Mouse (Mus musculus) layer of hippocampus, postnatal 36 days (tissue): ENCODE results near the gene Prm1. TPM values are rescaled to one million over a fixed set of nuclear protein-coding genes. Genes with fewer than 3 reads are reported as not detected.
"Not testable (repeated sequence)": the region's sequence is repeated elsewhere in the genome, so short reads cannot be mapped to it uniquely, and the experiment has no call there.

Experiments
- DNase-seq, 2 experiments: peaks; one replicate each; pipeline ENCODE4 v3.0.0; 2022
- total RNA-seq, 2 experiments: library from RNA; stranded (reverse); gene quantifications; 2 replicates each; pipeline ENCODE4 v1.2.3; 2021

Gene Prm1
- total RNA-seq: not detected

DNA sequence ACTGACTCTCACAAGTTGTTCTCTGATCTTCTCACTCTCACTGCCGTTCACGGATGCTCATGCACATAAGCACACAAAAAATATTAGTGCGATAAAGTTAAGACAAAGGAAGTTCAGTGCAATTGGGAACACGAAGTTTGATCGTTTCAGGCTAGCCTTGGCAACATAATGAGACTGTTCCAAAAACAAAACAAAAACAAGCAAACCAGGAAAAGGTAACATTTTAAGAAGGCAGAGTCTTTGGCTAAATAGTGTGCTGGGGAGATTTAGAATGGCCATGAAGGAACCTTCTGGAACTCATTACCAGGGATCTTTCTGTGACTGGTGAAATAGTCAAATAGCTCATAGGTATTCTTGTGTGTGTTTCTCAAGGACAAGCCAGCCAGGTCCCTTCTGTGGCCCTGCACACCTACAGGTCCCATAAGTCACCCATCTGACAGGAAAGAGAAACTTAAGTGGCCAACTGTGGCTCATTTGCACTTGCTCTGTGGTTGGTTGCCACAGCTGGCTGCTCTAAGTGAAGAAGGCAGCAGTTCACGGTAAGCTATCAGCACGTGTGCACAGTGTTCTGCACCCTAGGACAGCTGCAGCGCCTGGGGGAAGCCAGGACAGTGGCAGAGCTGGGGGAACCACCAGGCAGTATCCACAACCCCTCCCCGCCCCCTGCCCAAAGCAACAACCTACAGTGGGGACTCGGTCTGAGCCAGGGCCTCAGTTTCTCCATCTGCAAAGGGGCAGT, at the start of gene Prm1:
Gene Prm1, minus strand, starts transcription at position 51 of the 739 bp plus-strand sequence.
- no peak for DNase-seq

DNA sequence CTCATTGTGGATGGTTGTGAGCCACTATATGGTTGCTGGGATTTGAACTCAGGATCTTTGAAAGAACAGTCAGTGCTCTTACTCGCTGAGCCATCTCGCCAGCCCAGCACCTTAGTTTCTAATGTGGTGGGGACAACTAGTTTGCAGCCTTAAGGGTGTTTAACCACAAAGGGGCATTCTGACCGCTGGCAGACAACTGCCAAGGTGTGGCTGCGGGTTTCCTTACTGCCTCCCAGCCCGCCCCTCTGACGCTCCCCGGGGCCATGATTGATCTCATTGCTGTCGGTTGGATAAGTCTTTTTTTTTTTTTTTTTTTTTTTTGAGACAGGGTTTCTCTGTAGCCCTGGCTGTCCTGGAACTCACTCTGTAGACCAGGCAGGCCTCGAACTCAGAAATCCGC, 46.6 kb upstream of the Prm1 start:
- DNase-seq: not testable (repeated sequence)

- no peak for DNase-seq
Measured at GRCm38 (mm10) chr16:10850905-10851304, 45.3 kb upstream of the Prm1 start.

- DNase-seq: peak; percentile 40 to 53
Measured at GRCm38 (mm10) chr16:10849965-10850861, 44.6 kb upstream of the Prm1 start.

- DNase-seq: peak in 1 of 2 experiments; percentile 41
Measured at GRCm38 (mm10) chr16:10846503-10846902, 40.9 kb upstream of the Prm1 start.

- no peak for DNase-seq
Measured at GRCm38 (mm10) chr16:10845952-10846351, 40.3 kb upstream of the Prm1 start.

DNA sequence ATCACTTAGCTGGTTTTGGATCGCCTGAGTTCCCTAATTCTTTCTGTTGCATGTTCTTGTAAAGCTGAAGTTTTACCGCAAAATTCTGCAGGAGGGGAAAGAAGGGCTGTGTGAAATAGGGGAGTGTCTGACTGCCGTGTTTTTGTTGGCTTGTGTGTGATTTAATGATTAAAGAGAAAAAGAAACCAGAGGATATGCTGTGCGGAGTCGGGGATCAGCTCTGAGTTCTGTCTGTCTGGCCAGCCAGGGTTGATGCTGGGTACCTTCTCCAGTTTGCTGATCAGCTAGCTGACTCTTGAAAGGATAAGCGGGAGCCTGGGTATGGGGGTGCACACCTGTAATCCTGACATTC, 38.7 kb upstream of the Prm1 start:
- no peak for DNase-seq

DNA sequence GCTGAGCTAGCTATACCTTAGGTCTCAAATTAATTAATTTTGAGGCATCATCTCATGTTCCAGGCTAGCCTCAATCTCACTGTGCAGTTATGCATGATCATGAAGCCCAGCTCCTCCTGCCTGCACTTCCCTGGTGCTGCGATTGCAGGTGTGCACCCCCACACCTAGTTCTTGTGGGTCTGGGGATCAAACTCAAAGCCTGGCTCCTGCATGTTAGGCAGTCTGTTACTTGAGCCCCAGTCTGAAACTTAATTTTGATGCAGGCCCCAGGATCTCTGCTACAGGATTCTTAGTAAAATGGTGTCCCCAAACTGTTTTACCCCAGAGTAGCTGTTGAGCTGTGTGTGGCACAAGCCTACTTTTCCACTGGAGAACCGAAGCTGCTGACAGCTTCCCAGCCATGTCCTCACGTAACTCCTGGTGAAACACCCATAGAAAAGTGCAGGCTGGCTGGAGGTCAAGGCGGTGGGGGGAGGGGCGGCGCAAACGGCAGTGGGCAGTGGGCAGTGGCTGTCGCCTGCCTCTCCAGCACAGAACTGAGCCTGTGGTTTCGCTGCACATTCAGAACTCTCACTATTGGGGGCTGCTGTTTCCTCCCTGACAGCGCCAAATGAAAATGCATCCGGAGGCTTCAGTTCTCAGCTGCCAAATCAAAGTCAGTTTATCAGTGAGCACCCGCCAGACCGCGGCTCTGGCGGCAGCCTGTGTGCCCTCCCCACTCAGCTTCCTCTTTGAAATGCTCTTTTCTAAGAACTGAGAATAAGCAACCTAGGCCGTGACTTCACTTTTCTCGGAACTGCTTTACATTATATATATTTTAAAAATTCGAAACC, 38.1 kb upstream of the Prm1 start:
- DNase-seq: no peak

DNA sequence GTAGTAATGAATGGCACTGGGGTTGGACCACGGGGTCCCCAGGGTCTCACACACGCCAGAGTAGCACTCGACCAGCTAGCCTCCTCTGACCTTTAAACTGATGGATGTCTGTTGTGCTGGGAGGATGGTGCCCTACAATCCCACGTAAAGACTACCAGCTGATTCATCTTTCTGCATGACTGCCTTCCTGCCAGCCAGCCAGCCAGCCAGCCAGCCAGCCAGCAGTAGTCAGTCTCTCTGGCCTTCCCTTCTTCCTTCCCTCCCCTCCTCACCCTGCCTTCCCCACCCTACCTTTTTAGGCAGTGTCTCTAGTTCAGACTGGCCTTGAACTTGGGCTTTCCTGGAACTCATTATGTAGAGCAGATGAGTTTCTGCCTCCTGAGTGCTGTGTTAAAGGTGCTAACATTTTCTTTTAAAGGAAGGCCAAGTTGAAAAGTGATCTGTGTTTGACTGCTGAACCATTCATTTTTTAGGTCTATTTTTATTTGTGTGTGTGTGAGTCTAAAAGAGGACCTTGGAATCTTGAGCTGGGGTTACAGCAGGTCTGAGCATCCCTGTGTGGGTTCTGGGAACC, 36.7 kb upstream of the Prm1 start:
- DNase-seq: no peak

- no peak for DNase-seq
Measured at GRCm38 (mm10) chr16:10840018-10840417, 34.4 kb upstream of the Prm1 start.

DNA sequence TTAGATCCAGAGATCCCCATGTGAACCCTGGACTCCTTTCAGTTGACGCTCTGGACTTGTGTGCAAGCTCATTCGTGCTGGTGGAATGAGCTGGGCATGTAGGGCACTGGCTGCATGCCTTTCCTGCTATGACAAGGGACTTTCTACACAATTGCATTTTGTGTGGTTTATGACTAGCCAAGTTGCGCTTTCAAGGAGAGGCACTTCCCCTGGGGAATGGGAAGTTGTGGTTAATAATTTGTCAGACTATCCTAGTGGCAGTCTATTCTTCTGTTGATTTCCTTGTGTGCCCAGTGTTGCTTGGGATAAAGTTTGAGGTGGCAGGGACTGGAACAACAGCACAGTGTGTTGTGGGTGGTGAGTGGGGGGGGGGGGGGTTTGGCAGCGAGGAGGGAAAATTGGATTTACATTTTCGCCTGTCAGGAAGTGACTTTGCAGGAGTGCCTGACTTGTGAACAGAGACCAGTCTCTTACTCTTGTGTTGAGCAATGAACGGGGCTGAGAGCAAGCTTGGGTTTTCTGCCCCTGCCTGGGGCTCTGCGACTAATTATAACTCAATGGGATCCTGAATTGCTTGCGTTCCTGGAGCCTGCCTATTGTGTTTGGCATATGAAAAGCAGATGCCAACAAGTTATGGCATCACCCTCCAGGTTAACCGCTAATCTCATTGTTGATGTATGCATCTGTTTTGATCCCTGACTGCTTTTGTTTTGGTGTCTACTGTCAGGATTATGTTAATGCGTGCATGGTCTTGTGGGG, 33.0 kb upstream of the Prm1 start:
- DNase-seq: no peak

DNA sequence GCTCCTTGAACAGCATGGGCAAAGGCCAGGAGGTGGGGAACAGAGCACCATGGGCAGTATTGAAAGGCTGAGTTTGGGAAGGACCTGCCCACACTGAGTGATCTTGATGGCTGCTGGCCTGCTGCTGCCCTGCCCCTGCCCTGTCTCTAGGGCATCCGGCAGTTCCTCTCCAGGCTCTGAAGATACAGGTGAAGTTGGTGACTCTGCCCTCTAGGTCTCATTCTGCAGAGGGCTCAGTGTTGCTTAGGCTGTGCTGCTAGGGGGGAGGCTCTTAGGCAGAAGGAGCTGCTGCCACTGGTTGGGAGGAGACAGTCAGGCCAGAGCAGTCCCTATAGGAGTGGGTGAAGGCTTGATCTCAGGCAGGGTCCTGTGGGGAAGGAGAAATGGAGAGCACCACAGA, 32.3 kb upstream of the Prm1 start:
- no peak for DNase-seq

GRCm38 (mm10) chr16:10837250-10837649, 31.6 kb upstream of the Prm1 start:
- DNase-seq: no peak

DNA sequence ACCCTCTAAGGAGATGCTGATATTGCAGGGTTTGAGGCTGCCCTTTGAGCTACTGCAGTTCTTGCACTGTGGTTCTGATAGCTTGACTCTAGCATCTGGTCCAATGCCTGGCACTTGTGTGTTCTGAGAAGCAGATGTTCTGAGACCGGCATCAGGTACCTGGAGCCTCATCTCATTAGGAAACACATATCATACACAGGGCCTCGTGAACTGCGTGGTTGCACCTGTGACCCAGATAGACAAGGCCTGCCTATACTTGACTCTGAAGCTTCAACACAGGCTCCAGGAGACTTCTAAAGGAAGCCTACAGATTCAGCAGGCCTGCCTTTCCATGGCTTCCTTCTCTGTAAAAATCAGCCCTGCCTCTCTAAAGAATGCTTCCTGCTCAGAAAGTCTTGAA, 30.7 kb upstream of the Prm1 start:
- no peak for DNase-seq

- peak; percentile 81 to 82 for DNase-seq
Measured at GRCm38 (mm10) chr16:10834911-10835587, 29.4 kb upstream of the Prm1 start, which contains the start of gene Rmi2. TSS of gene Rmi2 (plus strand) at chr16:10835059.

DNA sequence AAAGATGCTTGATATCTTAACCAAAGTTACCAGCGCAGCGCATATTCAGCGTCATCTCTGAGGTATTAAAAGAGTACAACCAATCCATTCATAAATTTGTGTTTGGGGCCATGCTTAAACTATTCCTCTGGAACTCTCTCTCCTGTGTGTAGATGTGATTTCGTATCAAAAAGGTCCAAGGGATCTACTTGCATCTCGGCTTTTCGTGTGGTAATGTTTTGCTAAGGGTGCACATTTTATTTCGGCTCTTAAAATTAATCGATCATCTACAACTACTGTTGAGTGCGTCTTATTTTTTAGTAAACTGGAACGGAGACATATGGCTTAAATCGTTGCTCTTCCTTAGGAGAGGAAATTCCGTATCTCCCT, 28.9 kb upstream of the Prm1 start:
- no peak for DNase-seq

- DNase-seq: no peak
Measured at GRCm38 (mm10) chr16:10828461-10828805, 22.8 kb upstream of the Prm1 start.

- no peak for DNase-seq
Measured at GRCm38 (mm10) chr16:10827766-10828460, 22.3 kb upstream of the Prm1 start.

DNA sequence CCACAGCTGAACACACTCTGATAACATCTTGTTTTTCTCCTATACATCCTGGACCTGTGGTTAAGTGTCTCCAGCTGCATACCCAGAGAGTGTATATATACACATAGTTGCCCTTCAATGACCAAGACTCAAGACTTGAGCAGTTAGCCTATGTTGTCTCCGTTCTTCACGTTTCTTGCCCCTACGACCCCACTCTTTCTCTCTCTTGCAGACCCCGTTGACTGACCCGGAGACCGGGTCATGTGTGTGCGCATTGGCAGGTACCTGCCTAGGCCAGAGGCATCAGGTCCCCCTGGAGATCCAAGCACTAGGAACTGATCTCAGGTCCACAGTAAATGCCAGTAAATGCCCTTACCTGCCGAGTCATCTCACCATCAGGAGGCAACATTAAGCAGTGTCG, 21.6 kb upstream of the Prm1 start:
- no peak for DNase-seq

DNA sequence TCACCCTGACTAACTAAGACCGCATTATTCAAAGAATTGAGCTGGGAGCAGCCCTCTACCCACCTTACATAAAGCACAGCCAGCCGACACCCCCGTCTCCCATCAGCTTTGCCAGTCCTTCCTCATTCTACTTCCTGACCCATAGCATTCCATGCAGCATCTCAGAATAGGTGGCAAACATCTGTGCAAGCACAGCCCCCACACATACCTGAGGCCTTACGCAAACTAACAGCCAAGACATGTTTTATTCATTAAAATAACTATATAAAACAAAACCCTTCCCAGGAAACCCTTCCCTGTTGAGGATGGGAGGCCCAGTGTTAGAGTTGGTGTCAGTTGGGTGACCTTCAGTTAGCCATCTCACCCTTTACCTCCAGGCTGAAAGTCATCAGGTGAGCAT, 20.2 kb upstream of the Prm1 start:
- DNase-seq: no peak

DNA sequence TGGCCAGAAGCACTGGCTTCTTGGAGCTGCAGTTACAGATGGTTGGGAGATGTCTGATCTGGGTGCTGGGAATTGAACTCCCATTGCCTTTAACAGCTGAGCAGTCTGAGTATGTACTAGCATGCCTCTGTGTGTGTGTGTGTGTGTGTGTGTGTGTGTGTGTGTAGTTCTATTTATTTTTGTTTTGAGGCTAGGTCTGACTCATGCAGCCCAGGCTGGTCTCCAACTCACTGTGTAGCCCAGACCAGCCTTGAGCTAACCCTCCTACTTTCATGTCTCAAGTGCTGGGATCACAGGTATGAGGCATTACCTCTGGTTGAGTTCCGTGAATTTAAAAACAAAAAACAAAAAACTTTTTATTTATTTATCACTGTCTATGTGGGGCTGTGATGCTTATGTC, 18.9 kb upstream of the Prm1 start:
- DNase-seq: no peak
